Mouse (Mus musculus): ENCODE measurements around the gene Ecd.

DNA sequence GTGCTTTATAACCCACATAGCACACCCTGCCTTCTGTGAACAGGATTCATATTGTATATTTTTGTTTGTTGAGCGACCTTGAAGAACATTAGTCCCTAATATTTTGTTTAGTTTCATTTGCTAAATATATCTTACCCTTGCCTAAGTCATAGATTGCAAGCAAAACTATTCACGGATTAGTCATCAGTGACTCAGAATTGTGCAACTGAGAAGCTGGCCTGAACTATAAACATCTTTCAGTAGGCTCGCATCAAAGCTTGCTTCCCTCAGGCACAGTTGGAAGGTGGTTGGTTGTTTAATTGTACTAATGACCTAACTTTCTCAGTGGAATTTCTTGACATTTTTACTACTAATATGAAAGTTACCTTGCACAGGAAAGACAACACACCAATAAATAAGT lies 49.8 kb downstream of the Ecd start:
- TF ChIP-seq POLR2A (IDR thresholded peaks at IDR 0.05; ENCODE audit: borderline replicate concordance, extremely low read depth, insufficient read depth, insufficient read length, poor library complexity, severe bottlenecking), result no peak
- TF ChIP-seq CTCF (IDR thresholded peaks at IDR 0.05; ENCODE audit: borderline replicate concordance, extremely low read depth, insufficient read depth, insufficient read length), result no peak
